Mouse (Mus musculus) limb, embryonic 13.5 days (tissue): ENCODE measurements around the gene Pck2. TPM values are rescaled to one million over a fixed set of nuclear protein-coding genes. Genes with fewer than 3 reads are reported as not detected.

Experiments used
- ATAC-seq: fragments of 200-750 bp; cut with Nextera tagmentation; 2 replicates; pipeline ENCODE4 v1.8.0; 2017; ENCODE audit warnings: low read depth, moderate number of reproducible peaks, moderate TSS enrichment; ENCODE audit not compliant: low FRiP score
- H3K27ac ChIP-seq: fragments of 300-500 bp; sonication (generic); 2 replicates; pipeline ENCODE4 v1.5.1; 2015; ENCODE audit warnings: inconsistent platforms, mild to moderate bottlenecking, moderate library complexity
- H3K27me3 ChIP-seq: fragments of 300-500 bp; sonication (generic); 2 replicates; pipeline ENCODE4 v1.6.1; 2015; ENCODE audit warnings: mild to moderate bottlenecking, inconsistent platforms
- H3K36me3 ChIP-seq: fragments of 300-500 bp; sonication (generic); 2 replicates; pipeline ENCODE4 v1.6.1; 2015; ENCODE audit warnings: inconsistent platforms, mild to moderate bottlenecking, moderate library complexity
- H3K4me1 ChIP-seq: fragments of 300-500 bp; sonication (generic); 2 replicates; pipeline ENCODE4 v1.6.1; 2015; ENCODE audit warnings: inconsistent platforms
- H3K4me2 ChIP-seq: fragments of 300-500 bp; sonication (generic); replicated peaks from 2 replicates; pipeline ENCODE4 v1.6.1; 2015; ENCODE audit warnings: inconsistent platforms, mild to moderate bottlenecking, moderate library complexity
- H3K4me3 ChIP-seq: fragments of 300-500 bp; sonication (generic); 2 replicates; pipeline ENCODE4 v1.5.1; 2015; ENCODE audit warnings: moderate library complexity, mild to moderate bottlenecking, inconsistent platforms
- H3K9ac ChIP-seq: fragments of 300-500 bp; sonication (generic); 2 replicates; pipeline ENCODE4 v1.6.1; 2015; ENCODE audit warnings: mild to moderate bottlenecking, inconsistent platforms
- H3K9me3 ChIP-seq: fragments of 300-500 bp; sonication (generic); 2 replicates; pipeline ENCODE4 v1.6.1; 2016; ENCODE audit warnings: inconsistent platforms
- WGBS: fragments of 180-500 bp; shearing (Covaris S2); methylation state at CpG from one replicate; pipeline ENCODE4 v1.1.7; 2015; 5-methylcytosine and 5-hydroxymethylcytosine counted together
- polyA plus RNA-seq: library from polyadenylated mRNA; unstranded; fragments of >200 nt; fragmentation: Nextera tagmentation; extraction: Ambion mirVana; gene quantifications from 2 replicates; pipeline ENCODE4 v1.2.1, GENCODE M21; 2015

The Pck2 gene
- polyA plus RNA-seq, 1 experiment from 2014 or later: 38.0 TPM

- Histone ChIP-seq H3K36me3 (no peaks in the 10 kb centered on the region), H3K27ac (no peak within 1 kb of the TSS), H3K9ac (peak within 1 kb of the TSS; percentile 25; the same call in 1 of the 2 replicates), H3K27me3 (peaks cover 31% of the 10 kb centered on the region), H3K4me2 (no peak within 1 kb of the TSS; the same call in 1 of the 2 replicates), H3K4me1 (peaks cover 13% of the 10 kb centered on the region), H3K4me3 (no peak within 1 kb of the TSS), H3K9me3 (no peaks in the 10 kb centered on the region)
- ATAC-seq: no peak
- WGBS: 75% methylated on average over 19 of the region's 22 CpGs
Measured at GRCm38 (mm10) chr14:55510125-55510731, 29.8 kb upstream of the Pck2 start, which contains the start of gene Cpne6. Gene Cpne6 (plus strand): TSS chr14:55510445.

- Histone ChIP-seq H3K27ac (no peak overlapping the region), H3K4me2 (no peak overlapping the region), H3K36me3 (no peaks in the 10 kb centered on the region), H3K9me3 (no peaks in the 10 kb centered on the region), H3K9ac (peak overlapping the region; percentile 25; the same call in 1 of the 2 replicates), H3K4me1 (peaks cover 13% of the 10 kb centered on the region), H3K4me3 (no peak overlapping the region), H3K27me3 (peaks cover 34% of the 10 kb centered on the region)
- ATAC-seq: no peak
- 54% methylated on average over 7 of the region's 7 CpGs for WGBS
Measured at GRCm38 (mm10) chr14:55511037-55511436, 29.0 kb upstream of the Pck2 start.

- Histone ChIP-seq H3K4me1 (peaks cover 13% of the 10 kb centered on the region), H3K9ac (no peak overlapping the region), H3K36me3 (no peaks in the 10 kb centered on the region), H3K27ac (no peak overlapping the region), H3K27me3 (peaks cover 58% of the 10 kb centered on the region), H3K9me3 (no peaks in the 10 kb centered on the region), H3K4me3 (no peak overlapping the region), H3K4me2 (no peak overlapping the region)
- WGBS: 65% methylated on average over 10 of the region's 10 CpGs
- ATAC-seq: no peak
Measured at GRCm38 (mm10) chr14:55513927-55514326, 26.1 kb upstream of the Pck2 start.

- Histone ChIP-seq H3K27me3 (peaks cover 73% of the 10 kb centered on the region), H3K9me3 (no peaks in the 10 kb centered on the region), H3K27ac (no peak overlapping the region), H3K4me2 (no peak overlapping the region), H3K9ac (no peak overlapping the region; the same call in 1 of the 2 replicates), H3K4me3 (no peak overlapping the region), H3K36me3 (no peaks in the 10 kb centered on the region), H3K4me1 (peaks cover 13% of the 10 kb centered on the region)
- no peak for ATAC-seq
- WGBS: 88% methylated on average over 4 of the region's 4 CpGs
Measured at GRCm38 (mm10) chr14:55515846-55516245, 24.2 kb upstream of the Pck2 start.

GRCm38 (mm10) chr14:55518897-55519296 lies 21.2 kb upstream of the Pck2 start:
- no peak overlapping the region for H3K9ac ChIP-seq
- H3K27ac ChIP-seq: no peak overlapping the region
- peaks cover 79% of the 10 kb centered on the region for H3K27me3 ChIP-seq
- no peak for ATAC-seq
- 45% methylated on average over 2 of the region's 2 CpGs for WGBS
- H3K9me3 ChIP-seq: no peaks in the 10 kb centered on the region
- no peak overlapping the region for H3K4me3 ChIP-seq
- H3K4me2 ChIP-seq: no peak overlapping the region
- H3K4me1 ChIP-seq: peaks cover 13% of the 10 kb centered on the region
- no peaks in the 10 kb centered on the region for H3K36me3 ChIP-seq

GRCm38 (mm10) chr14:55519604-55520003 lies 20.5 kb upstream of the Pck2 start:
- WGBS: 66% methylated on average over 4 of the region's 4 CpGs
- Histone ChIP-seq H3K9me3 (no peaks in the 10 kb centered on the region), H3K27ac (no peak overlapping the region), H3K36me3 (no peaks in the 10 kb centered on the region), H3K4me1 (peaks cover 10% of the 10 kb centered on the region), H3K9ac (no peak overlapping the region), H3K27me3 (peaks cover 83% of the 10 kb centered on the region), H3K4me2 (no peak overlapping the region), H3K4me3 (no peak overlapping the region)
- ATAC-seq: no peak

GRCm38 (mm10) chr14:55520451-55521361 lies 19.4 kb upstream of the Pck2 start:
- H3K27me3 ChIP-seq: peaks cover 87% of the 10 kb centered on the region
- H3K9me3 ChIP-seq: no peaks in the 10 kb centered on the region
- peaks cover 10% of the 10 kb centered on the region for H3K4me1 ChIP-seq
- ATAC-seq: 0 out of 2 replicates have a peak, but pooled peaks have one; percentile 36
- H3K27ac ChIP-seq: no peak overlapping the region
- WGBS: under 1% methylated on average over 61 of the region's 61 CpGs
- peak overlapping the region; percentile 65 for H3K9ac ChIP-seq
- peak overlapping the region; percentile 50 for H3K4me3 ChIP-seq
- no peaks in the 10 kb centered on the region for H3K36me3 ChIP-seq
- peak overlapping the region; percentile 91 for H3K4me2 ChIP-seq

- H3K9me3 ChIP-seq: no peaks in the 10 kb centered on the region
- WGBS: 57% methylated on average over 4 of the region's 4 CpGs
Measured at GRCm38 (mm10) chr14:55524062-55524461, 16.0 kb upstream of the Pck2 start.

GRCm38 (mm10) chr14:55524785-55525184 lies 15.3 kb upstream of the Pck2 start, which contains the start of gene Nrl:
Gene Nrl (minus strand): TSS chr14:55524981.
- 20% methylated on average over 8 of the region's 8 CpGs for WGBS

More at GRCm38 (mm10) chr14:55524062-55524461, 16.0 kb upstream of the Pck2 start:
- Histone ChIP-seq H3K4me1 (peaks cover 10% of the 10 kb centered on the region), H3K4me3 (no peak overlapping the region), H3K9ac (no peak overlapping the region), H3K4me2 (no peak overlapping the region), H3K36me3 (no peaks in the 10 kb centered on the region), H3K27ac (no peak overlapping the region), H3K27me3 (peaks cover 61% of the 10 kb centered on the region)
- ATAC-seq: no peak

GRCm38 (mm10) chr14:55526674-55527073 lies 13.4 kb upstream of the Pck2 start:
- no peaks in the 10 kb centered on the region for H3K9me3 ChIP-seq
- no peak overlapping the region for H3K4me3 ChIP-seq
- H3K36me3 ChIP-seq: no peaks in the 10 kb centered on the region
- ATAC-seq: no peak
- no peak overlapping the region for H3K27ac ChIP-seq
- H3K4me1 ChIP-seq: no peaks in the 10 kb centered on the region
- H3K9ac ChIP-seq: no peak overlapping the region
- peaks cover 49% of the 10 kb centered on the region for H3K27me3 ChIP-seq
- no peak overlapping the region for H3K4me2 ChIP-seq
- WGBS: 84% methylated on average over 2 of the region's 2 CpGs

More at GRCm38 (mm10) chr14:55524785-55525184, 15.3 kb upstream of the Pck2 start, which contains the start of gene Nrl:
- Histone ChIP-seq H3K9me3 (no peaks in the 10 kb centered on the region), H3K4me2 (no peak within 1 kb of the TSS), H3K9ac (no peak within 1 kb of the TSS), H3K4me1 (peaks cover 10% of the 10 kb centered on the region), H3K27me3 (peaks cover 61% of the 10 kb centered on the region), H3K27ac (no peak within 1 kb of the TSS), H3K4me3 (no peak within 1 kb of the TSS), H3K36me3 (no peaks in the 10 kb centered on the region)
- no peak for ATAC-seq

GRCm38 (mm10) chr14:55527940-55528339 lies 12.1 kb upstream of the Pck2 start:
- H3K4me3 ChIP-seq: no peak overlapping the region
- WGBS: 20% methylated on average over 3 of the region's 3 CpGs
- ATAC-seq: no peak
- H3K36me3 ChIP-seq: no peaks in the 10 kb centered on the region
- H3K27ac ChIP-seq: no peak overlapping the region
- H3K4me2 ChIP-seq: no peak overlapping the region
- peaks cover 37% of the 10 kb centered on the region for H3K27me3 ChIP-seq
- no peaks in the 10 kb centered on the region for H3K9me3 ChIP-seq
- H3K9ac ChIP-seq: no peak overlapping the region
- no peaks in the 10 kb centered on the region for H3K4me1 ChIP-seq

GRCm38 (mm10) chr14:55536116-55536745 lies 3.8 kb upstream of the Pck2 start:
- Histone ChIP-seq H3K4me1 (peaks cover 11% of the 10 kb centered on the region), H3K4me3 (no peak overlapping the region), H3K27me3 (no peaks in the 10 kb centered on the region), H3K9me3 (no peaks in the 10 kb centered on the region), H3K36me3 (no peaks in the 10 kb centered on the region), H3K9ac (no peak overlapping the region), H3K4me2 (no peak overlapping the region), H3K27ac (no peak overlapping the region)
- no peak for ATAC-seq
- WGBS: 53% methylated on average over 6 of the region's 6 CpGs
